Mouse (Mus musculus): ENCODE measurements around the gene Cnih2.
"Not testable (repeated sequence)": the region's sequence is repeated elsewhere in the genome, so short reads cannot be mapped to it uniquely, and the experiment has no call there.

Gene Cnih2

GRCm38 (mm10) chr19:5094243-5094632, 4.1 kb downstream of the Cnih2 start:
- DNase-seq (ENCODE audit: low read depth, low spot score): peak; percentile 83

DNA sequence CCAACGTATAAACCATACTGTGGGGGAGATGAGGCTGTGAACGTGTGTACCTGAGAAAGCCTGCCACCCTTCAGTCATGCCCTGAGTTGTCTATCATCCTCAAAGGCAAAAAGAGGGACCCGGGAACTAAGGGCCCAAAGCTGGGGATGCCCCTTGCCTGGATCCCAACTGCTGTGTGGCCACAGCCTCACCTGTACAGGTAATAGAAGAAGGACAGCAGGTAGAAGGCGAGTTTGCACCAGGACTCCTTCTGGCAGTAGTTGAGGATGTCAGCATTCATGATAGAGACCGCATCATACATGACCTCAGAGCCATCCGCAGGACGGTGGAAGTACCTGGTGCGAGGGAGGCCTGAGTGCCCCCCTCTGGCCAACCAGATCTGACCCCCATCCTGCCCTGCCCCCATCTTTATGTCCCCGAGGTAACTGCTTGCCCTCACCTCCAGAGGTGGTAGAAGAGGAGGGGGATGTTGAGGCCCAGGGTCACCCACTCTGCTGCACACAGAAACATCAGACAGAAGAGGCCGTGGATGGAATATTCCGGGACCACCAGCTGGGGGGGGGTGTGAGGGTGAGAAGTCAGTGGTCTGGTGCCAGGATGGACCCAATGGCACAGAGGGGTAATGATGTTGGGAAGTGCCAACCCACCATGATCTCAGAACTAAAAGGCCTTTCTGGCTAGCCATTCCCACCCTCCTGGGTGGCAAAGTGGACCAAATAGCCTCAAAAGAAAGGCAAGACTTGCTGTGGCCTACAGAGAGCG, 4.7 kb downstream of the Cnih2 start:
- no peak for DNase-seq (ENCODE audit: low read depth, low spot score)

- DNase-seq (ENCODE audit: low read depth, low spot score): no peak
Observed at GRCm38 (mm10) chr19:5092083-5092482, 6.2 kb downstream of the Cnih2 start.

DNA sequence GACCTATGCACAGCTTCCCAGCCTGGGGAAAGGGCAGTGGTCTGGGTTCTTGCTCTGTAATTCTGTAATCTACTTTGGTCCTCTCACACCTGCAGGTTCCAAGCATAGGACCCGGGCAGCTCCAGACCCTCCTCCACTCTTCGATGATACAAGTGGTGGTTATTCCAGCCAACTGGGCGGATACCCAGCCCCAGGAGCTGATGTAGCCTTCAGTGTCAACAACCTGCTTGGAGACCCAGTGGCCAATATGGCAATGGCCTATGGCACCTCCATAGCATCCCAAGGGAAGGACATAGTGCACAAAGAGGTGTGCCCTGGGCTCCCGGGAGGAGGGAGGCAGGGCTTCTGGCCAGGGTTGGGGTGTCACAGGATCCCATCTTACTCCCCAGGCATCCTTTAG, 9.0 kb downstream of the Cnih2 start:
- DNase-seq (ENCODE audit: low read depth, low spot score): no peak

GRCm38 (mm10) chr19:5087884-5088728, 10.2 kb downstream of the Cnih2 start, which contains the start of gene Yif1a:
TSS of gene Yif1a (plus strand) at chr19:5088538.
- DNase-seq (ENCODE audit: low read depth, low spot score): peak; percentile 93

- DNase-seq (ENCODE audit: low read depth, low spot score): not testable (repeated sequence)
Observed at GRCm38 (mm10) chr19:5086533-5086932, 11.8 kb downstream of the Cnih2 start.

GRCm38 (mm10) chr19:5085145-5085863, 13.0 kb downstream of the Cnih2 start, which contains the start of gene Tmem151a:
TSS of gene Tmem151a (minus strand) at chr19:5085531.
- no peak for DNase-seq (ENCODE audit: low read depth, low spot score)

GRCm38 (mm10) chr19:5084834-5085144, 13.5 kb downstream of the Cnih2 start:
- DNase-seq (ENCODE audit: low read depth, low spot score): no peak

DNA sequence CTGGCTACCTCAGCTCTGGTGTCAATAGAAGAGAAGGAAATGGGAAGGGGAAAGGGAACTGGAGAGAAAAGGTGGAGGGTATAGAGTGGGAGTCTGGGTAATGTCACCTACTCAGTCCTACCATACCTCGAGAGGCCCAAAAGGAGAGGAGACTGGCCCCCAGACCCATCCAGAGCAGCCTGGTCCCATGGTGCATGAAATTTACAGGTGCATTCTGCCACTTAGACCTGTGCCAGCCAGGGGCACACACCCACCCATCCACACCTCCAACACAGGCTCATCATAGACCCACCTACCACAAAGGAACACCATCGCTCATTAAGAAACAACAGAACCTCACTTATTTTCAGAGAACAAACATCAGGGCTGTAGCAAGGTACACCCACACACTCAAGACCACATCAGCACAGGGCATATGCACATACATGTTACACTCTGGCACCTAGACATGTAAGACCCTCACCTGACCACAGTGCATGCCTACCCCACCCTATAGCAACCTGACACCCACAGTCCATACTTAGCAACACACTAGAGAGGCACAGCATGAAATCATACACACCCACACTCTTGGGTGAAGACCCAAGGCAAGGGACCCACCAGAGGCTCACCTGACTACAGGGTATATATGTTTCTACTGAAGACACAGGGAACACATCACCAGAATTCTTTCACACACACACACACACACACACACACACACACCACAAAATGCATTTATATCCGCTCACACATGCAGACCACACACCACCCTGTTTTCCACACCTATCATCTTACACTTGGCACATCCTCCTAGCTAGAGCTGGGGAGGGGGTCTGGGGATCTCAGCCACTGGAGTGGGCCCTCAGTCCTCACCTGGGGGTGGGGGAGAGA, 14.1 kb downstream of the Cnih2 start:
- no peak for DNase-seq (ENCODE audit: low read depth, low spot score)

GRCm38 (mm10) chr19:5082596-5082995, 15.7 kb downstream of the Cnih2 start:
- DNase-seq (ENCODE audit: low read depth, low spot score): no peak

- no peak for DNase-seq (ENCODE audit: low read depth, low spot score)
Observed at GRCm38 (mm10) chr19:5082005-5082404, 16.3 kb downstream of the Cnih2 start.

DNA sequence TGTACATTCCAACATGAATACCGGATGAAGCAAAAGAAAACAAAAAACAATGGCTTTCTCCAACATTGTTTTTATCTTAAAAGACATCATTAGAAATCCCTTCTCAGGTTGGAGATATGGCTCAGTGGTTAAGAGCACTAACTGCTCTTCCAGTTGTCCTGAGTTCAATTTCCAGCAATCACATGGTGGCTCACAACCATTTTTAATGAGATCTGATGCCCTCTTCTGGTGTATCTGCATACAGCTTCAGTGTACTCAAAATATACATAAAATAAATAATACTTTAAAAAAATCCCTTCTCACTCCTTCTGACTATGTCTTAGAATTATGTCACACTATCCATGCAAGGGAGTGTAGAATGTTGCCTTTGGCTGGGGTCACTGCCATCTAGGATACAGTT, 19.0 kb downstream of the Cnih2 start:
- DNase-seq (ENCODE audit: low read depth, low spot score): no peak

- DNase-seq (ENCODE audit: low read depth, low spot score): no peak
Observed at GRCm38 (mm10) chr19:5073518-5073917, 24.8 kb downstream of the Cnih2 start.

DNA sequence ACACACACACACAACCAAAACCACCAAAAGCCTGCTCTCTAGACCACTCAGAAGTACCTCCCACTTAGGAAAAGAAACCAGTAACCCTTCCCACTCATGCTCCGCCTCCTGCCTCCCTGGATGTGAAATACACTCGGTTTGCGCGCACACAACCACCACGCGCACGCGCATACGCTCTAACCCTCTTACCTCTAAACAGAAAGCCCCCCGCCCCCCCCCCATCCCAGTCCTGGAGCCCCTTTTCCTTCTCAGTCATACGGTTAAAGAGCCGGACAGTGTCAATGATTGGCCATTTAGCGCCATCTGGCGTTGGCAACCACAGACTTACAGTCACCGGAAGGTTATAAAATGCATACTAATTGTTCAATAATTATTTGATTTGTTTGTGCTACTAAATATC, 25.3 kb downstream of the Cnih2 start:
- no peak for DNase-seq (ENCODE audit: low read depth, low spot score)

GRCm38 (mm10) chr19:5072389-5073019, 25.8 kb downstream of the Cnih2 start:
- no peak for DNase-seq (ENCODE audit: low read depth, low spot score)

- DNase-seq (ENCODE audit: low read depth, low spot score): no peak
Observed at GRCm38 (mm10) chr19:5071545-5072369, 26.6 kb downstream of the Cnih2 start.

DNA sequence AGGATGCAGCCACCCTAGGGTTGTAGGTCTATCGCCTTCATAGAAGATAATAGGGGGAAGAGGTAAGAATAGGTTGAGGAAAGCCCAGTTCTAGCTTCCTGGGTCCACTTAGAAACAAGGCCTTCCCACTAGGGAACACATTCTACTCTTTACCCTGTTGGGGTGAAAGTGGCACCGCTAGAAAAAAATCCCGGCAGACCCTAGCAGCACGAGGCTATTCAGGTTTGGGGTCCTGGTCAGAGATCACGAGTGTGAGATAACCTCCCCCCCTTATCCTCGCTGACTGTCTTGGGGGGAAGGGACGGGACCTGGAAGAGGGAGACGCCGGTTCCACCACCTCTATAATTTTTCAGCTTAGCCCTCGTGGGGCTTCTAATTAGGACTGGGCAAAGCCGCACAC, 27.2 kb downstream of the Cnih2 start:
- DNase-seq (ENCODE audit: low read depth, low spot score): no peak

DNA sequence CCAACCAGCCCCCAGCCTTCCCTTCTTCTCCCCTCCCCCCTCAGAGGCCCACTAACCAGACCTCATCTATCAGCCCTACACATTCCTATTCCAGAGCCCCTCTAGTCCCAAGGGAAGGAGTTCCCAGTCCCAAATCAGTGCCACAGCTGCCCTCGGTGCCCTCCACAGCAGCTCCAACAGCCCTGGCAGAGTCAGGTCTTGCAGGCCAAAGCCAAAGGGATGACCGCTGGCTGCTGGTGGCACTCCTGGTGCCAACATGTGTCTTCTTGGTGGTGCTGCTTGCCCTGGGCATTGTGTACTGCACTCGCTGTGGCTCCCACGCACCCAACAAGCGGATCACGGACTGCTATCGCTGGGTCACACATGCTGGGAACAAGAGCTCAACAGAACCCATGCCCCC, 28.3 kb downstream of the Cnih2 start:
- no peak for DNase-seq (ENCODE audit: low read depth, low spot score)

DNA sequence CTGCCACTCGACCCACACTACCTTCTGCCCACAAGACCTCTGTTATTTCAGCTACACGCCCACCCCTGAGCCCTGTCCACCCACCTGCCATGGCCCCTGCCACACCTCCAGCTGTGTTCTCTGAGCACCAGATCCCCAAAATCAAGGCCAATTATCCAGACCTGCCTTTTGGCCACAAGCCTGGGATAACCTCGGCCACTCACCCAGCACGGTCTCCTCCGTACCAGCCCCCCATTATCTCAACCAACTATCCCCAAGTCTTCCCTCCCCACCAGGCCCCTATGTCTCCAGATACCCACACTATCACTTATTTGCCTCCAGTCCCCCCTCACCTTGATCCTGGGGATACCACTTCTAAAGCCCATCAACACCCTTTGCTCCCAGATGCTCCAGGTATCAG, 28.8 kb downstream of the Cnih2 start:
- DNase-seq (ENCODE audit: low read depth, low spot score): no peak

All from WW6 (cell line).